Mouse (Mus musculus): ENCODE results near the gene Adra2b. TPM values are rescaled to one million over a fixed set of nuclear protein-coding genes. Genes with fewer than 3 reads are reported as not detected.

Adra2b gene
- polyA plus RNA-seq, 1 experiment = 0.54 TPM

- DNase-seq (ENCODE audit: low read depth) = no peak
These were observed 24.2 kb upstream of the Adra2b start for GRCm38 (mm10) chr2:127338833-127339232.

GRCm38 (mm10) chr2:127339262-127339661, 23.7 kb upstream of the Adra2b start:
- DNase-seq (ENCODE audit: low read depth) = no peak

DNA sequence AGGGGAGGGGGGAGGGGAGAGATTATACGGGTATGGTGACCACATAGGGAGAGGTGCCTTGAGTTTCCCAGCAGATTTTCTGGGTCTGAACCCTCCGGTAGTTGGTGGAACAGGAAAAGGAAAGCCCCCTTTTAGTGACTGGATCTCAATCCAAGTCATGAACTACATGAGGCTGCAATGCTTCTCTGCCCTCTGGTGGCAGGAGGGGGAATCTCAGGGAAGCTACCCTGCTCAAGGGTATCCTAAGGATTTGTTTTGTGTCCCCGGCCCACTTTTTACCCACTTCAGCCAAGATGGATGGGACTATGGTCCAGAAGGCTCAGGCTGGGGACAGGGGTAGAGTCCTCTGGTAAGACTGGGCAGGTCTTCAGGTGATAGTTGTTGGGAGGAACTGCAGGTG, 21.8 kb upstream of the Adra2b start:
- DNase-seq (ENCODE audit: low read depth) = no peak

- DNase-seq (ENCODE audit: low read depth) = no peak
These were observed 16.7 kb upstream of the Adra2b start for GRCm38 (mm10) chr2:127346334-127346733.

- DNase-seq (ENCODE audit: low read depth) = no peak
These were observed 15.6 kb upstream of the Adra2b start for GRCm38 (mm10) chr2:127347147-127347985.

GRCm38 (mm10) chr2:127353881-127354280, 9.1 kb upstream of the Adra2b start:
- no peak for DNase-seq (ENCODE audit: low read depth)

- DNase-seq (ENCODE audit: low read depth) = no peak
These were observed 259 bp downstream of the Adra2b start for GRCm38 (mm10) chr2:127363282-127363652.

DNA sequence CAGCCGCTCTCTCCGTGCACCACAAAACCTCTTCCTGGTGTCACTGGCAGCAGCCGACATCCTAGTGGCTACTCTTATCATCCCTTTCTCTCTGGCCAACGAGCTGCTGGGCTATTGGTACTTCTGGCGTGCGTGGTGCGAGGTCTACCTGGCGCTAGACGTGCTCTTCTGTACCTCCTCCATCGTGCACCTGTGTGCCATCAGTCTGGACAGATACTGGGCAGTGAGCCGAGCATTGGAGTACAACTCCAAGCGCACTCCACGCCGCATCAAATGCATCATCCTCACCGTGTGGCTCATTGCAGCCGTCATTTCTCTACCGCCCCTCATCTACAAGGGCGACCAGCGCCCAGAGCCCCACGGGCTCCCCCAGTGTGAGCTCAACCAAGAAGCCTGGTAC, 688 bp downstream of the Adra2b start:
- DNase-seq (ENCODE audit: low read depth) = no peak

- no peak for DNase-seq (ENCODE audit: low read depth)
These were observed 1.4 kb downstream of the Adra2b start for GRCm38 (mm10) chr2:127364452-127364851.

- no peak for DNase-seq (ENCODE audit: low read depth)
These were observed 4.3 kb downstream of the Adra2b start for GRCm38 (mm10) chr2:127367126-127367820.

DNA sequence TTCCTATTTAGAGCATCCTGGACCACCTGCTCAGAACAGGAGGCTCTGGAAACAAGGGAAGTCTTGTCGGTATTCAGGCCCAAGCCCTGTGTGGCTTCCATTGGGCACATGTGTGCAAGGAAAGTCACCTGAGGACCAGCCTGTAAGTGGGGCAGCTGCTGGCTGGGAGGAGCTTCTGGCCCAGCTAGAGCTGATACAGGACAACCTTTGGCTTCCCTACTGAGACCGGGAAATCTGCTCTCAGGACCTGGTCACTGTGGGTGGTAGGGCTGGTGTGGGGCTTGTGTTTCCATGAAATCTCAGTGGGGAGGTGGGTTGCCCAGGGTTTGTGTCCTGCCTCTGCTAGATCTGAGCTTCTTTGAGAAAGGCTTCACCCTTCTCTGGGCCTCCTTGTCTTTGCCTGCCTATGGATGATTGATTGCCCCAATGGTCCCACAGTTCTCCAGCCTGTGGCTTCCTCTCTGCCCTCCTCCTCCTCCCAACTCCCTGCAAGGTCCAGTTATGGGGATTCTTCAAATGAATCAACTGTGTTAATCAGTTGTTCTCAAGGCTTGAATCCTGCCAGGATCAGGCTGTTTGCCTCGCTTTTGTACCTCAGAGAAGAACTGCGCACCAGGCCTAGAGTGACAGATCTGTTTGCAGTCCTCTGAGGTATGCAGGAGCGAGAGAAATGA, 6.8 kb downstream of the Adra2b start:
- DNase-seq (ENCODE audit: low read depth) = no peak

DNA sequence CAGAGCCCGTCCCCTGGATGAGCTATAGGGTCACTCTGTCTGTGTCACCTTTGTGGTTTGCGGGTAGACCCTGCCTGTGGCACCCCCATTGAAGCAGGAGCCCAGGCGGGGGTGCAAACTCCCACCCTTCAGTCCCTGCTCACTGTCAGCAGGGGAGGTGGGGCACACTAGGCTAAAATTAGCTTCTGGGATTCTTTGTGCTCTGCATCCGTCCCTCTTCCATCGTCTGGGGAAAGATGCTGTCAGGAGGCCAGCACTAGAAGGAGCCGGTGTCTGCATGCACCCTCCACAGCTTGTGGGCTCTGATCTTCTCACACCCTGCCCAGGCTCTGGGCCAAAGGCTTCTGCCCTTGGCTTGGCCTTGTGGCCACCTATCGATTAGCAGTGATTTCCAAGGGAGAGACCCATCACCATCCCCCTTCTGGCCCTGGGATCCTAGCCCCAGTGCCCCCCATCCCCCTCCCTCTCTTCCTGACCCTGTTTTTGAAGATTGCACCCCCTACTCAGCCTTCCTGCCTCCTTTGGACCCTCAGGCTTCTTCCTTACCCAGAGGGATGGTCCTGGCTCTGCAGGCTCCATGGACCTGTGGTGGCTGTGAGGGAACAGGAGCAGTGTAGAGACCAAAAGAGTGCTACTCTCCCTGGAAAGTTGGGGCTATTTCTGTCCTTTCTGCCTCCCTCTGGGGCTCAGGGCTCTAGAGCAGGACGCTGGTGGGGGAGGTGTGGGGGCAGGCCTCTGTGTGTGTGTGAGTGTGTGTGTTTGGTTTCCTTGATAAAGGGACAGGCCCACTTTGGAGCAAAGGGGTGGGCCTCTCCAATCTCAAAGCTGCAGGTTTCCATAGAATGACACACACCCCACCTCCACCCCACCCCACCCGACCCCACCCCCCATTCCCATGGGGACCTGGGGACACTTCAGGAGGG, 7.8 kb downstream of the Adra2b start:
- no peak for DNase-seq (ENCODE audit: low read depth)

GRCm38 (mm10) chr2:127371484-127371861, 8.5 kb downstream of the Adra2b start:
- DNase-seq (ENCODE audit: low read depth) = no peak

DNA sequence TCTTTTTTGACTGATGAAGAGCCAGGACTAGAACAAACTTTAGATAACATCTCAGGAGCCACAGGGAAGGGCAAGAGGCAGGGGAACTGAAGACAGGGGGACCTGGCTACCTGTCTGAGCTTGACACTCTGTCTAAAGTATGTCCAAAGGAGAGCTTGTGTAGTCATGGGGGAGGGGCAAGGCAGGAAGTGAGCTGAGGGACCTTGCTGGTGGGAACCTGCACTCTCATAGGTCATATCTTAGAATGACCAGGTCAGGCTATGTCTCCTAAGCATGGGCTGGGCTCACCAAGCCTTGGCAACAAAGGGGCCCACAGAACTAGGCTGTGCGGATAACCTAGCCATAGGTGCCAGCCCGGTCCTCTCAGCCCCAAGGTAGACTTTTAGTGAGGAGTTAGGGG, 9.1 kb downstream of the Adra2b start:
- DNase-seq (ENCODE audit: low read depth) = no peak

DNA sequence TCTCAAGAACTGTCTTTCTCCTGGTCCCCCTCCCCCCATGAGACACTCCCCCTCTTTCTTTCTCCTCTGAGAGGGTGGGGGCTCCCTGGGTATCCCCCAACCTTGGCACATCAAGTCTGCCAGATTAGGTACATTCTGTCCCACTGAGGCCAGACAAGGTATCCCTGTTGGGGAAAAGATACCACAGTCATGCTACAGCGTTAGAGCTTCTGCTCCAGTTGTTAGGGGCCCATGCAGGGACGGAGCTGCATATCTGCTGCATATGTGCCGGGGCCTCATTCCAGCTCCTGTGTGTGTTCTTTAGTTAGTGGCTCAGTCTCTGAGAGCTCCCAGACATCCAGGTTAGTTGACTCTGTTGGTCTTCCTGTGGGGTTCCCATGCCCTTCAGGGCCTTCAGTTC, 11.1 kb downstream of the Adra2b start:
- no peak for DNase-seq (ENCODE audit: low read depth)

- DNase-seq (ENCODE audit: low read depth) = no peak
These were observed 12.1 kb downstream of the Adra2b start for GRCm38 (mm10) chr2:127375087-127375486.

DNA sequence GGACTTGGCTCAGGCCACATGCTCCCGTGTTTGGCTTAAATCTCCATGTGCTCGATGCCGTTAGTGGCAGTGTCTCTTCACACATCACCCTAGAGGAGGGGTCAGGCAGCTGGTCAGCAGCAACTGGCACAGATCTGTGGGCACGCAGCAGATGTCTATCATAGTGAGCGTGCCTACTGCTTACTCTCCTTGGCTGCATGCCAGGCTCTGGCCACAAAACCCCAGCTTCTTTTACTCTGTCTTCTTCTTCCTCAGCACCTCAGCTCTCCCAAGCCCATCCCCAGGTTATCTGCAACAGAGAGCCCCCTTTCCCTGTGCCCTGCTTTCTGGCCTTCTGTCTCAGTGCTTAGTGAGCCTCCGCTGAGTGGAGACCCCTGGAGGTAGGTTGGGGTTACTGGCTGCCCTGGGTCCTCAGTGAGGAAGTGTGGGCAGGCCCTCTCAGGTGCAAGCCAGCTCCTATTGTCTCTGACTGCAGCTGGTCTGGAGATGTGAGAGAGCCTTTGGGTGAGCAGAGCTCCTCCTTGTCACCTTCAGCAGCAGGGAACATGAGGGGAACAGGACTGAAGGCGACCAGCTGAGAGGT, 12.8 kb downstream of the Adra2b start:
- DNase-seq (ENCODE audit: low read depth) = no peak

DNA sequence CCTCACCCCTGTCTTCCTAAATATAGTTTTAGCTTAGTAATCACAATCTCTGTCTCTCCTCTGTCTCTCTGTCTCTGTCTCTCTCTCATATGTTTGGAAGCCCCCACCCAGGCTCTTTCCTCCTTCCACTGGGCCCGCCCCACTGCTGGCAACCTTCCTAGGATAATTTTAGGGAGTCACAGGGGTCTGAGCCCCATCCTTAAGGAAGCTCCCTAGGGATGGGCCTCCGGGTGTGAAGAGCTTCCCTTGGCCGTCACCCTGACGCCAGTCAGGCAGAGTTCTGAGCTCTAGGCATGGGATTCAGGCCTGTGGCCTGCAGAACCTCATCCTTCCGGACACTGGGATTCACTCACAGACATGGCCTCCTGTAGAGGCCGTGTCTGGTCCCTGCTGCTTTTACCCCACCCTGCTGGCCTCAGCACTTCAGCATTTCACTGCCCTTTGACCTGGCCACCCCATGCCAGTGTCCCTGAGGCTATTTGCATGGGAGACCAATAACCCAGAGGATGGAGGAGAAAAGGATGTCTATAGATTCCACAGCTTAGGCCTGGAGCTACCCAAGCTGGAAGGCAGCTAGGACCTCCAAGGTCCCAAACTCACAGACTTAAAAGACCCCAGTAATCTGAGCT, 13.5 kb downstream of the Adra2b start:
- DNase-seq (ENCODE audit: low read depth) = no peak

- no peak for DNase-seq (ENCODE audit: low read depth)
These were observed 15.1 kb downstream of the Adra2b start for GRCm38 (mm10) chr2:127377942-127378610.

DNA sequence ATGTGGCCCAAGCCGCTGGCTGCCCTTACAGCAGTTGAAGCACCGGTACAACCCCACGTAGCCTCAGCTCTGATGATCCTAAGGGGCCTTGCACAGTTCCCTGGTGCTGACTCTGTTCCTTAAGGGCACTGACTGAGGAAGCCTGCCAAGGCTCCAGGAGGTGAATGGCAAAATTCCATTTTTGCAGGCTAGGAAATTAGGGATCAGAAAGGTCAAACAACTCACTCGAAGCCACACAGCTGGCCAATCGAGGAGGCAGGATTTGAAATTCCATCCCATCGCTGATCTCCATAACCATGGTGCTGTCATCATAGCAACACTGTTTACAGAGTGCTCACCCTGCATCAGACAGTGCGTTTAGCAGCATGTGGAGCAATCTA, 15.6 kb downstream of the Adra2b start:
- no peak for DNase-seq (ENCODE audit: low read depth)

Data from gonadal fat pad, adult 2 months (tissue).